Mouse (Mus musculus) myocyte (in vitro differentiated cells): ENCODE results near the gene Gzme.

Experiments
- MYOD1 ChIP-seq, 3 experiments: IDR thresholded peaks; one replicate each; pipeline ENCODE4 v1.6.1; 2011; ENCODE audit warnings: control low read depth in 2 of 3, low read depth in 2 of 3, mild to moderate bottlenecking in 2 of 3, moderate library complexity in 1 of 3; ENCODE audit not compliant: insufficient read length in 2 of 3, control insufficient read depth in 1 of 3
- POLR2A ChIP-seq: IDR thresholded peaks from one replicate; pipeline ENCODE4 v1.6.1; 2011; ENCODE audit warnings: low read depth, mild to moderate bottlenecking, control low read depth, moderate library complexity; ENCODE audit not compliant: insufficient read length
- POLR2AphosphoS2 ChIP-seq: IDR thresholded peaks from one replicate; pipeline ENCODE4 v1.6.1; 2011; ENCODE audit warnings: low read depth, control low read depth; ENCODE audit not compliant: insufficient read length
- REST ChIP-seq: IDR thresholded peaks from one replicate; pipeline ENCODE4 v1.6.1; 2011; ENCODE audit warnings: mild to moderate bottlenecking, control low read depth, moderate library complexity; ENCODE audit not compliant: insufficient read depth, insufficient read length
- TCF12 ChIP-seq: IDR thresholded peaks from one replicate; pipeline ENCODE4 v1.6.1; 2011; ENCODE audit warnings: mild to moderate bottlenecking, control low read depth; ENCODE audit not compliant: poor library complexity, insufficient read depth, severe bottlenecking
- USF1 ChIP-seq: IDR thresholded peaks from one replicate; pipeline ENCODE4 v1.6.1; 2011; ENCODE audit warnings: low read depth, mild to moderate bottlenecking, control low read depth, moderate library complexity

GRCm38 (mm10) chr14:56097597-56097996, 22.8 kb downstream of the Gzme start:
- no peak for TF ChIP-seq MYOD1 (IDR thresholded peaks at IDR 0.05; ENCODE audit: control insufficient read depth in 1 of 3, insufficient read length in 2 of 3, low read depth in 2 of 3)
- no peak for TF ChIP-seq POLR2A
- no peak for TF ChIP-seq REST
- TF ChIP-seq USF1, result no peak
- no peak for TF ChIP-seq TCF12
- TF ChIP-seq POLR2AphosphoS2, result no peak
